In genomic region chr13:73273536-73273935, GRCm38 (mm10) we compare ENCODE assay signal across 27 mouse cellular contexts. TPM values are rescaled to one million over a fixed set of nuclear protein-coding genes. Genes with fewer than 3 reads are reported as not detected.
DNase-seq lines count a peak whose midpoint lies in the region; ATAC-seq and TF ChIP-seq lines count a peak whose summit lies in the region.
"Had no signal": no experiment of that assay in that cellular context is flagged by ENCODE, and none has a peak within 500 bp of the region (broad histone marks: within the 10 kb centered on the region; RNA-seq: fewer than 3 reads in every experiment).

No protein-coding gene starts in this region.

- peaks cover 77% of the 10 kb centered on the region for H3K27me3 ChIP-seq in heart, embryonic 10.5 days (ENCODE audit: insufficient read depth, poor library complexity, severe bottlenecking)
- peaks cover 53% of the 10 kb centered on the region for H3K27me3 ChIP-seq in heart, embryonic 14.5 days (ENCODE audit: control insufficient read depth, insufficient read depth, low read length)
- peaks cover 55% of the 10 kb centered on the region for H3K27me3 ChIP-seq in heart, embryonic 12.5 days (replicated peaks)
- H3K27me3 ChIP-seq in midbrain, embryonic 11.5 days (ENCODE audit: control insufficient read depth, insufficient read depth, low read length): peaks cover 54% of the 10 kb centered on the region
- peaks cover 46% of the 10 kb centered on the region for H3K27me3 ChIP-seq in midbrain, embryonic 16.5 days (ENCODE audit: control insufficient read depth, insufficient read depth, low read depth, low read length)
- H3K27me3 ChIP-seq in liver, postnatal 0 days (ENCODE audit: insufficient read depth, low read length): peaks cover 58% of the 10 kb centered on the region

- no peak overlapping the region for H3K4me3 ChIP-seq in heart, embryonic 10.5 days
- H3K4me3 ChIP-seq in heart, embryonic 14.5 days (ENCODE audit: control insufficient read depth in 1 of 2, insufficient read depth in 1 of 2, low read depth in 1 of 2, low read length in 2 of 2): no peak overlapping the region
- H3K4me3 ChIP-seq in heart, embryonic 12.5 days: no peak overlapping the region
- no peak overlapping the region for H3K4me3 ChIP-seq in midbrain, embryonic 11.5 days (ENCODE audit: low read depth, low read length)
- H3K4me3 ChIP-seq in midbrain, embryonic 16.5 days (ENCODE audit: low read depth, low read length): no peak overlapping the region
- no peak overlapping the region for H3K4me3 ChIP-seq in liver, postnatal 0 days (ENCODE audit: low read depth, low read length)

- peaks cover 3% of the 10 kb centered on the region; the same call in 1 of the 2 replicates for H3K36me3 ChIP-seq in heart, embryonic 10.5 days
- H3K36me3 ChIP-seq in heart, embryonic 14.5 days (ENCODE audit: control insufficient read depth, insufficient read depth, low read length): peaks cover 15% of the 10 kb centered on the region
- peaks cover 4% of the 10 kb centered on the region; the same call in 1 of the 2 replicates for H3K36me3 ChIP-seq in heart, embryonic 12.5 days
- no peaks in the 10 kb centered on the region for H3K36me3 ChIP-seq in midbrain, embryonic 11.5 days (ENCODE audit: control insufficient read depth, insufficient read depth, low read length)
- H3K36me3 ChIP-seq in midbrain, embryonic 16.5 days (ENCODE audit: control insufficient read depth, insufficient read depth, low read length): no peaks in the 10 kb centered on the region
- no peaks in the 10 kb centered on the region for H3K36me3 ChIP-seq in liver, postnatal 0 days (replicated peaks; ENCODE audit: insufficient read depth, low read length)
- H3K36me3 ChIP-seq: G1E had no signal

- H3K4me2 ChIP-seq in heart, embryonic 14.5 days (ENCODE audit: low read length): no peak overlapping the region
- no peak overlapping the region for H3K4me2 ChIP-seq in heart, embryonic 12.5 days
- H3K4me2 ChIP-seq in midbrain, embryonic 11.5 days: no peak overlapping the region
- no peak overlapping the region for H3K4me2 ChIP-seq in midbrain, embryonic 16.5 days (ENCODE audit: low read length)
- no peak overlapping the region for H3K4me2 ChIP-seq in liver, postnatal 0 days (ENCODE audit: low read depth, low read length)

- H3K27ac ChIP-seq in heart, embryonic 10.5 days: peak overlapping the region; percentile 89
- H3K27ac ChIP-seq in heart, embryonic 14.5 days (replicated peaks in 1 of 2; ENCODE audit: control insufficient read depth in 1 of 2, insufficient read depth in 1 of 2, low read depth in 2 of 2, low read length in 2 of 2): no peak overlapping the region; a peak in 1 of 4 replicates
- H3K27ac ChIP-seq in heart, embryonic 12.5 days (ENCODE audit: poor library complexity, severe bottlenecking): no peak overlapping the region
- no peak overlapping the region for H3K27ac ChIP-seq in midbrain, embryonic 11.5 days (ENCODE audit: low read depth, low read length)
- no peak overlapping the region for H3K27ac ChIP-seq in midbrain, embryonic 16.5 days (ENCODE audit: low read length)
- H3K27ac ChIP-seq in liver, postnatal 0 days (ENCODE audit: low read depth): no peak overlapping the region

- 21% methylated on average over 1 of the region's 1 CpGs for WGBS in heart, embryonic 10.5 days
- 25% methylated on average over 1 of the region's 1 CpGs for WGBS in heart, embryonic 14.5 days
- 33% methylated on average over 1 of the region's 1 CpGs for WGBS in heart, embryonic 12.5 days
- 29% methylated on average over 1 of the region's 1 CpGs for WGBS in midbrain, embryonic 11.5 days
- WGBS in midbrain, embryonic 16.5 days: 15% methylated on average over 1 of the region's 1 CpGs
- WGBS in liver, postnatal 0 days (ENCODE audit: insufficient replicate concordance): 13% methylated on average over 1 of the region's 1 CpGs

- no peak for TF ChIP-seq EP300 in liver, postnatal 0 days (IDR thresholded peaks at IDR 0.05; ENCODE audit: low read depth)

- no peaks in the 10 kb centered on the region for H3K9me3 ChIP-seq in heart, embryonic 10.5 days
- no peaks in the 10 kb centered on the region for H3K9me3 ChIP-seq in heart, embryonic 14.5 days (ENCODE audit: control insufficient read depth, low read length)
- no peaks in the 10 kb centered on the region for H3K9me3 ChIP-seq in heart, embryonic 12.5 days (replicated peaks)
- H3K9me3 ChIP-seq in midbrain, embryonic 11.5 days (ENCODE audit: control insufficient read depth, low read length): no peaks in the 10 kb centered on the region
- no peaks in the 10 kb centered on the region for H3K9me3 ChIP-seq in midbrain, embryonic 16.5 days (replicated peaks; ENCODE audit: control insufficient read depth, low read length, poor library complexity, severe bottlenecking)
- no peaks in the 10 kb centered on the region for H3K9me3 ChIP-seq in liver, postnatal 0 days (ENCODE audit: low read length)

- no peak for TF ChIP-seq CTCF in liver, postnatal 0 days (IDR thresholded peaks at IDR 0.05; ENCODE audit: low read depth)

- 0 out of 2 replicates have a peak overlapping the region, but pooled peaks have one; percentile 72 for H3K9ac ChIP-seq in heart, embryonic 14.5 days (ENCODE audit: low read length)
- no peak overlapping the region for H3K9ac ChIP-seq in heart, embryonic 12.5 days
- no peak overlapping the region for H3K9ac ChIP-seq in midbrain, embryonic 11.5 days (ENCODE audit: low read length)
- H3K9ac ChIP-seq in midbrain, embryonic 16.5 days (ENCODE audit: low read depth, low read length): no peak overlapping the region
- H3K9ac ChIP-seq in liver, postnatal 0 days (replicated peaks): no peak overlapping the region

- no peak for ATAC-seq in heart, embryonic 14.5 days (ENCODE audit: insufficient number of reproducible peaks, insufficient read depth, low FRiP score, low read depth)
- no peak for ATAC-seq in heart, embryonic 12.5 days (ENCODE audit: insufficient number of reproducible peaks, low FRiP score)
- no peak for ATAC-seq in midbrain, embryonic 11.5 days (ENCODE audit: low FRiP score)
- ATAC-seq in midbrain, embryonic 16.5 days: no peak
- ATAC-seq in liver, postnatal 0 days: no peak
- ATAC-seq: activated CD4-positive, CD25-positive, alpha-beta regulatory T cell, adult 4 months; CD4-positive, CD25-positive, alpha-beta regulatory T cell, adult 4 months; Patski had no signal

- no peak for DNase-seq in heart, embryonic 10.5 days (ENCODE audit: low spot score)
- no peak for DNase-seq in heart, postnatal 4 days
- DNase-seq in midbrain, embryonic 11.5 days (ENCODE audit: low spot score, missing footprints): peak; percentile 82
- DNase-seq in A20 (ENCODE audit: low read depth, low spot score): peak; percentile 55
- DNase-seq in liver, postnatal 0 days: no peak
- DNase-seq: adrenal gland, adult 2 months; adrenal gland, adult 8-10 months; adrenal gland, postnatal 10 days; adrenal gland, postnatal 14 days; adrenal gland, postnatal 25 days; adrenal gland, postnatal 36 days; B cell, adult 2 months; cerebellum, adult 11 months; cerebellum, adult 11-12 months; cerebellum, adult 18-20 months had no signal

- H3K4me1 ChIP-seq in heart, embryonic 10.5 days: peaks cover 87% of the 10 kb centered on the region
- peaks cover 51 to 80% of the 10 kb centered on the region in 2 experiments for H3K4me1 ChIP-seq in heart, embryonic 14.5 days (ENCODE audit: control insufficient read depth in 2 of 2, insufficient read depth in 2 of 2, low read length in 2 of 2)
- H3K4me1 ChIP-seq in heart, embryonic 12.5 days (replicated peaks): peaks cover 89% of the 10 kb centered on the region
- peaks cover 21% of the 10 kb centered on the region for H3K4me1 ChIP-seq in midbrain, embryonic 11.5 days (ENCODE audit: control insufficient read depth, insufficient read depth, low read length)
- peaks cover 20% of the 10 kb centered on the region for H3K4me1 ChIP-seq in midbrain, embryonic 16.5 days (ENCODE audit: control insufficient read depth, insufficient read depth, low read length)
- no peaks in the 10 kb centered on the region for H3K4me1 ChIP-seq in liver, postnatal 0 days (ENCODE audit: insufficient read depth)

RNA-seq across cellular contexts. Expression of gene Irx4, which starts 13.3 kb away (rescaled TPM):
- polyA plus RNA-seq in heart, embryonic 10.5 days (2016; fragmentation: Nextera tagmentation; extraction: Ambion mirVana): 39.4 and 78.4 TPM in 2 replicates
- 10 to 100 TPM; 53.3 to 64.3 TPM for total RNA-seq in heart, postnatal 4 days (2021)
- polyA plus RNA-seq in heart, embryonic 14.5 days (2014; fragmentation: Nextera tagmentation; extraction: Ambion mirVana): 43.3 and 47.3 TPM in 2 replicates
- 62.4 and 65.9 TPM in 2 replicates for polyA plus RNA-seq in heart, embryonic 12.5 days (2016; fragmentation: Nextera tagmentation; extraction: Ambion mirVana)
- 0.41 and 0.87 TPM in 2 replicates for polyA plus RNA-seq in midbrain, embryonic 11.5 days (2014; fragmentation: Nextera tagmentation; extraction: Ambion mirVana)
- polyA plus RNA-seq in midbrain, embryonic 16.5 days (2015; fragmentation: Nextera tagmentation; extraction: Ambion mirVana): 0.87 and 1.4 TPM in 2 replicates
- not detected in 2 replicates for polyA plus RNA-seq in liver, postnatal 0 days (2015; fragmentation: Nextera tagmentation; extraction: Ambion mirVana)
- total RNA-seq: adrenal gland, adult 18-20 months; adrenal gland, adult 2 months; adrenal gland, postnatal 10 days; adrenal gland, postnatal 14 days; adrenal gland, postnatal 25 days; adrenal gland, postnatal 36 days; adrenal gland, postnatal 4 days; CH12.LX; G1E; MEL had no signal
- polyA plus RNA-seq: activated CD4-positive, CD25-positive, alpha-beta regulatory T cell, adult 4 months; adrenal gland, adult 2 months; C2C12; CD4-positive, CD25-positive, alpha-beta regulatory T cell, adult 4 months; G1E; Patski had no signal

RNA-seq across cellular contexts. Expression of gene Mrpl36, which starts 54.8 kb away (rescaled TPM):
- 145 and 181 TPM in 2 replicates for polyA plus RNA-seq in heart, embryonic 10.5 days (2016; fragmentation: Nextera tagmentation; extraction: Ambion mirVana)
- total RNA-seq in heart, postnatal 4 days (2021): 10 to 100 TPM; 41.6 to 43.9 TPM
- 173 and 176 TPM in 2 replicates for polyA plus RNA-seq in heart, embryonic 14.5 days (2014; fragmentation: Nextera tagmentation; extraction: Ambion mirVana)
- polyA plus RNA-seq in heart, embryonic 12.5 days (2016; fragmentation: Nextera tagmentation; extraction: Ambion mirVana): 155 and 157 TPM in 2 replicates
- 125 and 128 TPM in 2 replicates for polyA plus RNA-seq in midbrain, embryonic 11.5 days (2014; fragmentation: Nextera tagmentation; extraction: Ambion mirVana)
- polyA plus RNA-seq in midbrain, embryonic 16.5 days (2015; fragmentation: Nextera tagmentation; extraction: Ambion mirVana): 73.0 and 79.7 TPM in 2 replicates
- 88.7 and 90.4 TPM in 2 replicates for polyA plus RNA-seq in liver, postnatal 0 days (2015; fragmentation: Nextera tagmentation; extraction: Ambion mirVana)

RNA-seq across cellular contexts. Expression of gene Ndufs6, which starts 54.8 kb away (rescaled TPM):
- 499 and 600 TPM in 2 replicates for polyA plus RNA-seq in heart, embryonic 10.5 days (2016; fragmentation: Nextera tagmentation; extraction: Ambion mirVana)
- total RNA-seq in heart, postnatal 4 days (2021): 100 to 1,000 TPM; 659 to 710 TPM
- 792 and 837 TPM in 2 replicates for polyA plus RNA-seq in heart, embryonic 14.5 days (2014; fragmentation: Nextera tagmentation; extraction: Ambion mirVana)
- polyA plus RNA-seq in heart, embryonic 12.5 days (2016; fragmentation: Nextera tagmentation; extraction: Ambion mirVana): 565 and 582 TPM in 2 replicates
- 305 and 326 TPM in 2 replicates for polyA plus RNA-seq in midbrain, embryonic 11.5 days (2014; fragmentation: Nextera tagmentation; extraction: Ambion mirVana)
- polyA plus RNA-seq in midbrain, embryonic 16.5 days (2015; fragmentation: Nextera tagmentation; extraction: Ambion mirVana): 372 and 392 TPM in 2 replicates
- polyA plus RNA-seq in liver, postnatal 0 days (2015; fragmentation: Nextera tagmentation; extraction: Ambion mirVana): 291 TPM in 2 replicates

Comparison
In these comparisons a context has a peak if more than half of its experiments do, and no peak if none do; other contexts are left out.
1. DNase-seq: peak in midbrain, embryonic 11.5 days (single experiment) and A20 (single experiment); none in heart, embryonic 10.5 days (single experiment), heart, postnatal 4 days (single experiment) and liver, postnatal 0 days (single experiment).
2. RNA of gene Irx4, which starts 13.3 kb away (polyA plus RNA-seq): 62.4 to 65.9 TPM in heart, embryonic 12.5 days, 43.3 to 47.3 TPM in heart, embryonic 14.5 days and 39.4 to 78.4 TPM in heart, embryonic 10.5 days; 0.87 to 1.4 TPM in midbrain, embryonic 16.5 days, 0.41 to 0.87 TPM in midbrain, embryonic 11.5 days and not detected in liver, postnatal 0 days; every median in the first group is over 10 times any median in the second.